Mouse (Mus musculus) forebrain, postnatal 0 days (tissue): ENCODE results near the gene Mavs. TPM values are rescaled to one million over a fixed set of nuclear protein-coding genes. Genes with fewer than 3 reads are reported as not detected.
"Not testable (repeated sequence)": the region's sequence is repeated elsewhere in the genome, so short reads cannot be mapped to it uniquely, and the experiment has no call there.

Experiments used
- ATAC-seq: fragments of 200-750 bp; cut with Nextera tagmentation; 2 replicates; pipeline ENCODE4 v1.8.0; 2017; ENCODE audit warnings: mild to moderate bottlenecking, moderate library complexity
- DNase-seq: peaks from one replicate; pipeline ENCODE4 v3.0.0-alpha.2; 2015
- H3K27ac ChIP-seq: fragments of 300-500 bp; sonication (generic); 2 replicates; pipeline ENCODE4 v1.5.1; 2014; ENCODE audit warnings: low read depth, mild to moderate bottlenecking, antibody characterized with exemption, low read length, moderate library complexity, mixed read lengths
- H3K27me3 ChIP-seq: fragments of 300-500 bp; sonication (generic); 2 replicates; pipeline ENCODE4 v1.6.1; 2014; ENCODE audit warnings: mild to moderate bottlenecking, low read length, mixed read lengths; ENCODE audit not compliant: insufficient read depth
- H3K36me3 ChIP-seq: fragments of 300-500 bp; sonication (generic); 2 replicates; pipeline ENCODE4 v1.6.1; 2014; ENCODE audit warnings: mild to moderate bottlenecking, moderate library complexity; ENCODE audit not compliant: insufficient read depth
- H3K4me1 ChIP-seq: fragments of 300-500 bp; sonication (generic); 2 replicates; pipeline ENCODE4 v1.6.1; 2014; ENCODE audit warnings: antibody characterized with exemption; ENCODE audit not compliant: insufficient read depth
- H3K4me2 ChIP-seq: fragments of 300-500 bp; sonication (generic); 2 replicates; pipeline ENCODE4 v1.6.1; 2014; ENCODE audit warnings: low read depth, mild to moderate bottlenecking, moderate library complexity
- H3K4me3 ChIP-seq: fragments of 300-500 bp; sonication (generic); 2 replicates; pipeline ENCODE4 v1.5.1; 2014; ENCODE audit warnings: low read depth, low read length, mixed read lengths
- H3K9ac ChIP-seq: fragments of 300-500 bp; sonication (generic); 2 replicates; pipeline ENCODE4 v1.6.1; 2014; ENCODE audit warnings: mild to moderate bottlenecking
- H3K9me3 ChIP-seq: fragments of 300-500 bp; sonication (generic); 2 replicates; pipeline ENCODE4 v1.6.1; 2016; ENCODE audit warnings: low read length
- CTCF ChIP-seq: sonication (generic); IDR thresholded peaks from 2 replicates; pipeline ENCODE4 v1.5.1; 2016; ENCODE audit warnings: antibody characterized with exemption, control low read depth, low read depth
- WGBS: fragments of 180-500 bp; shearing (Covaris S2); extraction: QIAGEN DNeasy Blood & Tissue Kit; methylation state at CpG from one replicate; pipeline ENCODE4 v1.1.7; 2014; 5-methylcytosine and 5-hydroxymethylcytosine counted together
- polyA plus RNA-seq: library from polyadenylated mRNA; unstranded; fragments of >200 nt; fragmentation: Nextera tagmentation; extraction: Ambion mirVana; gene quantifications from 2 replicates; pipeline ENCODE4 v1.2.1, GENCODE M21; 2015
- total RNA-seq: library from RNA; depleted of rRNA; stranded (reverse); fragments of >200 nt; gene quantifications from 2 replicates; pipeline ENCODE4 v1.2.3, GENCODE M21; 2014

The Mavs gene
- total and polyA plus RNA-seq, 2 experiments from 2014 or later: 5.0 to 5.7 TPM

GRCm38 (mm10) chr2:131223569-131223968, 10.3 kb upstream of the Mavs start:
- Histone ChIP-seq H3K4me3 (no peak overlapping the region), H3K36me3 (no peaks in the 10 kb centered on the region), H3K4me2 (no peak overlapping the region), H3K27me3 (no peaks in the 10 kb centered on the region), H3K9me3 (no peaks in the 10 kb centered on the region), H3K4me1 (no peaks in the 10 kb centered on the region), H3K9ac (no peak overlapping the region), H3K27ac (no peak overlapping the region)
- no peak for TF ChIP-seq CTCF
- no peak for DNase-seq
- ATAC-seq: no peak
- 78% methylated on average over 1 of the region's 1 CpGs for WGBS

DNA sequence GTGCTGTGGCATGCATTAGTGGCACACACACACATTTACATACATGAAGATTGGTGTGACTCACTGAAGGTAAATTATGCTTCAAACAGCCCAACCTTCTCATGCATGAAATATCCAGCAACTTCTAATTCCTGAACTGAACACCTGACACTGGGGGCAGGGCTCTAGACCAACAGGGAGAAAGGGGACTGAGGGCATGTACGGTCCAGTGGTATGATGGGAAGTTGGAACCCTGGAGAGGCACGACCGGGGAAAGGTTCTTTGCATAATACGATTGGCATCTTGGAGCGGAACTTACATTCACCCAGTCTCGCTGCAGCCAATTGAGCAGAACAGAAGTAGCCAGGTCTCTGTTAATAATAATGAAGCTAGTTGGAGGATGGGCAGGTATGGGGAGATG, 8.7 kb upstream of the Mavs start:
- no peak overlapping the region for H3K27ac ChIP-seq
- H3K4me1 ChIP-seq: no peaks in the 10 kb centered on the region
- H3K9me3 ChIP-seq: no peaks in the 10 kb centered on the region
- H3K9ac ChIP-seq: no peak overlapping the region
- no peak for TF ChIP-seq CTCF
- ATAC-seq (no peak), DNase-seq (no peak)
- WGBS: 83% methylated on average over 6 of the region's 6 CpGs
- no peak overlapping the region for H3K4me2 ChIP-seq
- no peak overlapping the region for H3K4me3 ChIP-seq
- H3K27me3 ChIP-seq: no peaks in the 10 kb centered on the region
- H3K36me3 ChIP-seq: no peaks in the 10 kb centered on the region

- WGBS: 88% methylated on average over 2 of the region's 2 CpGs
- not testable (repeated sequence) for H3K4me1 ChIP-seq, H3K9me3 ChIP-seq, H3K27me3 ChIP-seq, H3K4me3 ChIP-seq, H3K36me3 ChIP-seq, H3K9ac ChIP-seq, DNase-seq, H3K27ac ChIP-seq, H3K4me2 ChIP-seq, ATAC-seq
Observed at GRCm38 (mm10) chr2:131226669-131227068, 7.2 kb upstream of the Mavs start.

DNA sequence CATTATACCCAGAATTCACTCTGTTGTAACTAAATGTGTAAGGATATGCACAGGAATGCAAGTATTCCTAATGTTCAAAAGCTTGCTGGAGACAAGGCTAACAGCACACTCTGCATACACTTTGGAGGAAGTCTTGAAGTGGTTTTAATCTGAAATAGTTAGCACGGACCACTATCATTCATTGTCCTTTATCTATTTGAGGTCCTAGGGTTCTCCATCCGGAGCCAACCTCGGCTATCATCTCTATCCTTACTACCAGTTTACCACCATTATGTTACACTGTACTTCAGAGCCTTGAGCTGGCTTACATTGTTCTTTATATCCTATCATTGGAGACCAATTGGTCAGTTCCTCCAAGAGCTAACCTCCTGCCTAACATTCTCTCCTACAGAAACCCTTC, 6.6 kb upstream of the Mavs start:
- 89% methylated on average over 3 of the region's 3 CpGs for WGBS
- Histone ChIP-seq H3K4me3 (no peak overlapping the region), H3K9ac (no peak overlapping the region), H3K27ac (no peak overlapping the region), H3K9me3 (no peaks in the 10 kb centered on the region), H3K36me3 (no peaks in the 10 kb centered on the region), H3K27me3 (no peaks in the 10 kb centered on the region), H3K4me2 (no peak overlapping the region), H3K4me1 (no peaks in the 10 kb centered on the region)
- ATAC-seq (no peak), DNase-seq (no peak)
- TF ChIP-seq CTCF: no peak

- no peak for DNase-seq
- H3K4me1 ChIP-seq: peaks cover 9% of the 10 kb centered on the region; the same call in 1 of the 2 replicates
- H3K36me3 ChIP-seq: no peaks in the 10 kb centered on the region
- no peak overlapping the region for H3K27ac ChIP-seq
- TF ChIP-seq CTCF: no peak
- no peak overlapping the region for H3K4me2 ChIP-seq
- no peaks in the 10 kb centered on the region for H3K27me3 ChIP-seq
- no peak overlapping the region for H3K9ac ChIP-seq
- no peak for ATAC-seq
- WGBS: 89% methylated on average over 2 of the region's 2 CpGs
- no peaks in the 10 kb centered on the region for H3K9me3 ChIP-seq
- no peak overlapping the region for H3K4me3 ChIP-seq
Observed at GRCm38 (mm10) chr2:131232558-131232957, 1.3 kb upstream of the Mavs start.

DNA sequence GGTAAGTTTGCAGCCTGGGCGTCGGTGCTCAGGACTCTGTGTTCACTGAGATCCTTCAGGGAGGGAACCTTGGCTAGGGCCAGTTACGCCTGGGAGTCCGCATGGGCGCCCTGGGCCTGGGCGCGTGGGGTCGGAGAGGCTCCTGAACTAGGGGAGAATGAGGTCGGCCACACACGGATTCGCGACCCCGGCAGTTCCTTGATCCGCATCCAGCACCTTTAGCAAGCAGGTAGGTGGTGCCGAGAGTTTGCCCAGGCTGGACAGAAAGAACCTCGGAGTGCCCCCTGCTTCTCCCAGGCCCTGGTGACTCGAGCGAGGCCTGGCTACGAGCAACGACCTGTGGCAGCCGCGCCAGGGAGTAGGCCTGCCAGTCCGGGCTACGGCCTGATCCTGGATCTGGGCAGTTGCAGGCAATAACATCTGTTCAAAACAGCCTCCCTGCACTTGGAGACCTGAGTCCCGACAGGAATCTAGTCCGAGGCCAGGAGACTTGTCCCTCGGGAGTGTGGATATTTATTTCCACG, 326 bp downstream of the Mavs start:
- Histone ChIP-seq H3K9ac (peak overlapping the region; percentile 45), H3K4me2 (peak overlapping the region; percentile 82), H3K27me3 (no peaks in the 10 kb centered on the region), H3K9me3 (no peaks in the 10 kb centered on the region), H3K4me1 (peaks cover 9% of the 10 kb centered on the region; the same call in 1 of the 2 replicates), H3K4me3 (peak overlapping the region; percentile 40), H3K27ac (no peak overlapping the region), H3K36me3 (no peaks in the 10 kb centered on the region)
- 11% methylated on average over 28 of the region's 28 CpGs for WGBS
- no peak for DNase-seq
- no peak for TF ChIP-seq CTCF
- no peak for ATAC-seq

DNA sequence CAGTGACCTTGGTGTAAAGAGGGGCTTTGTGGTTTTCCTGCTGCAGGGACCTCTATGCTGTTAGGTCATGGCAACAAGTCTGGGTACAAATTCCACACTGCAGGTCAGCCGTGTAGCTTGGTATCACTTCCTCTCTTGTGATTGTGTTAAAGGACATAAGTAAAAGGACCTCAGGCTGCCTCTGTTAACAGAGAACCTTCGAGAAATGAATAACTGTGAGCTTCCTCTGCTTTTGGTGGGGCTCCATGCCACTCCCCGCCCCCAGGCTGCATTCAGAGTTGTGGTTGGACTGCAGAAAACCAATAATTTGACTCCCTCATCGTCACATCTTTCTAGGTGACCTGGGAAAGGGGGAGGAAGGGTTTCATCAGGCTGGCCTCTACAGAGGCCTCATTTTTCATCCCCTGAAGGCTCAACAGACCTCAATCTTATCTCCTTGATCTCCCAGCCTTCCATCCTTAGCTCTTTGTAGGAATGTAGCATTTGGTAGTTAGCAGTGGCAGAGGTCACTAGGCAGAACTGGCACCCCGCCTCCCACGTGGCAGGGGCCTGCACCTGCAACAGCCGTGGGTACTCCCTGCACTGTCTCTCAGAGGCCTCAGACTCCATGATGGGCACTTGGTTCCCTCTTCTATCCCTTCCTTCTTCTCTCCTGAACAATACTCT, 1.2 kb downstream of the Mavs start:
- H3K4me1 ChIP-seq: peaks cover 9% of the 10 kb centered on the region; the same call in 1 of the 2 replicates
- no peaks in the 10 kb centered on the region for H3K27me3 ChIP-seq
- TF ChIP-seq CTCF: no peak
- no peak overlapping the region for H3K9ac ChIP-seq
- H3K27ac ChIP-seq: no peak overlapping the region
- no peak overlapping the region for H3K4me2 ChIP-seq
- WGBS: 78% methylated on average over 7 of the region's 7 CpGs
- ATAC-seq (no peak), DNase-seq (no peak)
- H3K9me3 ChIP-seq: no peaks in the 10 kb centered on the region
- H3K36me3 ChIP-seq: no peaks in the 10 kb centered on the region
- H3K4me3 ChIP-seq: no peak overlapping the region
